Mouse (Mus musculus) megakaryocyte, embryonic 14.5 days (primary cell): Measurements from ENCODE around the gene Tns3.

Experiments used
- FLI1 ChIP-seq: IDR thresholded peaks from 2 replicates; pipeline ENCODE4 v1.6.1; 2012; ENCODE audit warnings: low read length, inconsistent platforms, mixed read lengths
- GATA1 ChIP-seq: IDR thresholded peaks from 3 replicates; pipeline ENCODE4 v1.6.1; 2012; ENCODE audit warnings: mixed read lengths, low read length, inconsistent platforms, borderline replicate concordance

GRCm38 (mm10) chr11:8639007-8639718, 25.2 kb downstream of the Tns3 start:
- no peak for TF ChIP-seq FLI1
- no peak for TF ChIP-seq GATA1
